Comparison of ENCODE assay signal across 22 mouse cellular contexts in genomic region chr14:118207347-118207746, GRCm38 (mm10). TPM values are rescaled to one million over a fixed set of nuclear protein-coding genes. Genes with fewer than 3 reads are reported as not detected.
A peak's percentile ranks its signal among the peaks of the same experiment; 100 is the strongest.
DNase-seq lines count a peak whose midpoint lies in the region; ATAC-seq and TF ChIP-seq lines count a peak whose summit lies in the region.
"Had no signal": no experiment of that assay in that cellular context is flagged by ENCODE, and none has a peak within 500 bp of the region (broad histone marks: within the 10 kb centered on the region; RNA-seq: fewer than 3 reads in every experiment).

No protein-coding gene starts in this region.

- in situ Hi-C loops in Patski (cut with MboI; ENCODE audit: low pct_unique_long_range_greater_than_20kb), result loop anchor here (25.0 kb wide), 1 partner anchor 605 kb away; no protein-coding TSS in a partner anchor

- WGBS in intestine, postnatal 0 days, result 76% methylated on average over 3 of the region's 3 CpGs
- 87% methylated on average over 3 of the region's 3 CpGs for WGBS in intestine, embryonic 16.5 days

- no peak for DNase-seq in testis, postnatal 10 days (ENCODE audit: low spot score)
- DNase-seq in Patski (ENCODE audit: low read depth, low spot score), result no peak
- no peak for DNase-seq in embryo, embryonic 10.5 days (ENCODE audit: low spot score)
- DNase-seq in T-cell, adult 2 months (ENCODE audit: low spot score), result no peak
- DNase-seq: adrenal gland, postnatal 36 days; cerebellum, postnatal 14 days; gastrocnemius, postnatal 25 days; kidney, adult 18-20 months; kidney, postnatal 25 days; layer of hippocampus, postnatal 36 days; lung, adult 18-20 months; right cerebral cortex, postnatal 14 days had no signal

- no peak for TF ChIP-seq POLR2A in testis, adult 2 months (IDR thresholded peaks at IDR 0.05; ENCODE audit: control insufficient read depth, low read depth, low read length)

- no peaks in the 10 kb centered on the region for H3K36me3 ChIP-seq in intestine, postnatal 0 days (ENCODE audit: control insufficient read depth, insufficient read depth)
- H3K36me3 ChIP-seq in intestine, embryonic 16.5 days (ENCODE audit: control insufficient read depth, insufficient read depth, low read length), result no peaks in the 10 kb centered on the region
- H3K36me3 ChIP-seq in testis, adult 2 months (ENCODE audit: control insufficient read depth, insufficient read depth, low read length), result no peaks in the 10 kb centered on the region
- H3K36me3 ChIP-seq: heart, embryonic 13.5 days; limb, embryonic 12.5 days; midbrain, embryonic 15.5 days had no signal

- H3K27ac ChIP-seq in intestine, postnatal 0 days (ENCODE audit: low read depth, low read length), result no peak overlapping the region
- H3K27ac ChIP-seq in intestine, embryonic 16.5 days (ENCODE audit: low read length), result no peak overlapping the region
- H3K27ac ChIP-seq in testis, adult 2 months (ENCODE audit: control insufficient read depth, insufficient read depth, low read depth, low read length), result no peak overlapping the region
- H3K27ac ChIP-seq: heart, embryonic 13.5 days; limb, embryonic 12.5 days; macrophage; midbrain, embryonic 15.5 days had no signal

- H3K27me3 ChIP-seq in intestine, postnatal 0 days (replicated peaks; ENCODE audit: control insufficient read depth, insufficient read depth, low read length), result no peaks in the 10 kb centered on the region; the same call in 1 of the 2 replicates
- H3K27me3 ChIP-seq in intestine, embryonic 16.5 days (replicated peaks; ENCODE audit: control insufficient read depth, insufficient read depth, low read length), result 0 out of 2 replicates have a peak, but pooled peaks cover 2% of the 10 kb centered on the region
- H3K27me3 ChIP-seq in testis, adult 2 months (ENCODE audit: control insufficient read depth, insufficient read depth, low read length), result no peaks in the 10 kb centered on the region
- peaks cover 15% of the 10 kb centered on the region for H3K27me3 ChIP-seq in Patski

- CTCF ChIA-PET in Patski (lab: Charles Lee), result interaction anchor here (0.9 to 1.0 kb wide), 2 partner anchors 369 to 396 kb away, joined by 3 read pairs; no protein-coding TSS in a partner anchor

- peaks cover 3% of the 10 kb centered on the region; the same call in 1 of the 2 replicates for H3K9me3 ChIP-seq in intestine, postnatal 0 days (ENCODE audit: control insufficient read depth)
- no peaks in the 10 kb centered on the region for H3K9me3 ChIP-seq in intestine, embryonic 16.5 days (ENCODE audit: control insufficient read depth, low read length)
- H3K9me3 ChIP-seq: midbrain, embryonic 15.5 days had no signal

- POLR2A ChIA-PET in Patski (lab: Charles Lee), result no interaction called here

- H3K4me2 ChIP-seq in intestine, postnatal 0 days (replicated peaks; ENCODE audit: low read depth), result no peak overlapping the region
- no peak overlapping the region for H3K4me2 ChIP-seq in intestine, embryonic 16.5 days (ENCODE audit: low read depth, low read length)
- H3K4me2 ChIP-seq: heart, embryonic 13.5 days; limb, embryonic 12.5 days; midbrain, embryonic 15.5 days had no signal

- no peak overlapping the region for H3K4me3 ChIP-seq in intestine, postnatal 0 days (ENCODE audit: low read depth, low read length)
- no peak overlapping the region for H3K4me3 ChIP-seq in intestine, embryonic 16.5 days (ENCODE audit: low read length)
- no peak overlapping the region for H3K4me3 ChIP-seq in testis, adult 2 months (ENCODE audit: control insufficient read depth, low read depth, low read length)
- H3K4me3 ChIP-seq: heart, embryonic 13.5 days; limb, embryonic 12.5 days; midbrain, embryonic 15.5 days had no signal

- peak; percentile 48 for TF ChIP-seq CTCF in intestine, postnatal 0 days (IDR thresholded peaks at IDR 0.05; ENCODE audit: low read depth)
- TF ChIP-seq CTCF in testis, adult 2 months (IDR thresholded peaks at IDR 0.05; ENCODE audit: control insufficient read depth, insufficient read depth, insufficient replicate concordance, low read depth, low read length), result peak; percentile 16; the same call in 1 of the 2 replicates
- TF ChIP-seq CTCF in Patski (IDR thresholded peaks at IDR 0.05), result peak; percentile 55

- no peak overlapping the region for H3K9ac ChIP-seq in intestine, postnatal 0 days (ENCODE audit: low read depth, low read length)
- H3K9ac ChIP-seq in intestine, embryonic 16.5 days (ENCODE audit: low read depth, low read length), result no peak overlapping the region
- H3K9ac ChIP-seq: heart, embryonic 13.5 days; limb, embryonic 12.5 days; midbrain, embryonic 15.5 days had no signal

- no peak for ATAC-seq in intestine, postnatal 0 days
- ATAC-seq in intestine, embryonic 16.5 days, result no peak
- ATAC-seq in Patski, result no peak
- ATAC-seq: activated CD4-positive, CD25-positive, alpha-beta regulatory T cell, adult 4 months; midbrain, embryonic 15.5 days had no signal

- no peaks in the 10 kb centered on the region for H3K4me1 ChIP-seq in intestine, postnatal 0 days (replicated peaks; ENCODE audit: control insufficient read depth, insufficient read depth, low read length)
- no peaks in the 10 kb centered on the region for H3K4me1 ChIP-seq in intestine, embryonic 16.5 days (ENCODE audit: control insufficient read depth, insufficient read depth, low read length)
- peaks cover 3% of the 10 kb centered on the region for H3K4me1 ChIP-seq in testis, adult 2 months (ENCODE audit: control insufficient read depth, insufficient read depth, low read length)
- H3K4me1 ChIP-seq: heart, embryonic 13.5 days; limb, embryonic 12.5 days; midbrain, embryonic 15.5 days had no signal

RNA-seq across cellular contexts. Expression of gene Sox21, which starts 29.5 kb away (rescaled TPM):
- polyA plus RNA-seq in intestine, postnatal 0 days (2015; fragmentation: Nextera tagmentation; extraction: Ambion mirVana), result 0.07 and 0.13 TPM in 2 replicates
- not detected in 2 replicates for polyA plus RNA-seq in intestine, embryonic 16.5 days (2015; fragmentation: Nextera tagmentation; extraction: Ambion mirVana)
- polyA plus RNA-seq in testis, adult 2 months (2012; rRNA removed), result 0.02 TPM in 1 of 2 replicates, not detected in the other
- polyA plus RNA-seq in Patski (2021), result 0.01 TPM
- polyA plus RNA-seq: activated CD4-positive, CD25-positive, alpha-beta regulatory T cell, adult 4 months; macrophage had no signal

RNA-seq across cellular contexts. Expression of gene Gm9376, which starts 59.4 kb away (rescaled TPM):
- not detected in 2 replicates for polyA plus RNA-seq in intestine, postnatal 0 days (2015; fragmentation: Nextera tagmentation; extraction: Ambion mirVana)
- not detected in 2 replicates for polyA plus RNA-seq in intestine, embryonic 16.5 days (2015; fragmentation: Nextera tagmentation; extraction: Ambion mirVana)
- polyA plus RNA-seq in testis, adult 2 months (2012; rRNA removed), result not detected in 2 replicates
- not detected for polyA plus RNA-seq in Patski (2021)
- polyA plus RNA-seq: activated CD4-positive, CD25-positive, alpha-beta regulatory T cell, adult 4 months; embryonic facial prominence, embryonic 11.5 days; heart, embryonic 13.5 days; limb, embryonic 12.5 days; macrophage; midbrain, embryonic 15.5 days; neural tube, embryonic 11.5 days had no signal
